ENCODE assay signal across 8 mouse cellular contexts in genomic region chr5:64959843-64960230, GRCm38 (mm10). TPM values are rescaled to one million over a fixed set of nuclear protein-coding genes. Genes with fewer than 3 reads are reported as not detected.
A peak's percentile ranks its signal among the peaks of the same experiment; 100 is the strongest.
DNase-seq lines count a peak whose midpoint lies in the region; ATAC-seq lines count a peak whose summit lies in the region.

TSS of gene Tlr6 (minus strand) at chr5:64960097.

- no peak within 1 kb of the TSS for H3K4me2 ChIP-seq in heart, embryonic 12.5 days
- no peak within 1 kb of the TSS for H3K4me2 ChIP-seq in midbrain, embryonic 16.5 days (ENCODE audit: low read length)

- no peaks in the 10 kb centered on the region for H3K27me3 ChIP-seq in heart, embryonic 12.5 days (replicated peaks)
- H3K27me3 ChIP-seq in midbrain, embryonic 16.5 days (ENCODE audit: control insufficient read depth, insufficient read depth, low read depth, low read length) = no peaks in the 10 kb centered on the region

- 74% methylated on average over 13 of the region's 13 CpGs for WGBS in heart, embryonic 12.5 days
- WGBS in midbrain, embryonic 16.5 days = 88% methylated on average over 13 of the region's 13 CpGs

- no peak within 1 kb of the TSS for H3K4me3 ChIP-seq in heart, embryonic 12.5 days
- no peak within 1 kb of the TSS for H3K4me3 ChIP-seq in midbrain, embryonic 16.5 days (ENCODE audit: low read depth, low read length)

- no peak within 1 kb of the TSS for H3K9ac ChIP-seq in heart, embryonic 12.5 days
- no peak within 1 kb of the TSS for H3K9ac ChIP-seq in midbrain, embryonic 16.5 days (ENCODE audit: low read depth, low read length)

- H3K9me3 ChIP-seq in heart, embryonic 12.5 days (replicated peaks) = no peaks in the 10 kb centered on the region
- no peaks in the 10 kb centered on the region for H3K9me3 ChIP-seq in midbrain, embryonic 16.5 days (replicated peaks; ENCODE audit: control insufficient read depth, low read length, poor library complexity, severe bottlenecking)

- H3K36me3 ChIP-seq in heart, embryonic 12.5 days = no peaks in the 10 kb centered on the region
- H3K36me3 ChIP-seq in midbrain, embryonic 16.5 days (ENCODE audit: control insufficient read depth, insufficient read depth, low read length) = no peaks in the 10 kb centered on the region

- no peak within 1 kb of the TSS for H3K27ac ChIP-seq in heart, embryonic 12.5 days (ENCODE audit: poor library complexity, severe bottlenecking)
- H3K27ac ChIP-seq in midbrain, embryonic 16.5 days (ENCODE audit: low read length) = no peak within 1 kb of the TSS

- ATAC-seq in heart, embryonic 12.5 days (ENCODE audit: insufficient number of reproducible peaks, low FRiP score) = no peak
- no peak for ATAC-seq in midbrain, embryonic 16.5 days

- no peaks in the 10 kb centered on the region for H3K4me1 ChIP-seq in heart, embryonic 12.5 days (replicated peaks)
- no peaks in the 10 kb centered on the region for H3K4me1 ChIP-seq in midbrain, embryonic 16.5 days (ENCODE audit: control insufficient read depth, insufficient read depth, low read length)

- DNase-seq in heart, adult 18-20 months = peak; percentile 77 to 80
- DNase-seq in CD8-positive naive resting alpha-beta T cell, adult 2 months (ENCODE audit: low read depth in 2 of 2, low spot score in 2 of 2) = peak; percentile 51 to 61
- peak; percentile 13 for DNase-seq in cerebellum, adult 8-10 months
- DNase-seq in kidney, adult 8-10 months = peak; percentile 38 to 69
- peak; percentile 75 for DNase-seq in lung, postnatal 14 days
- DNase-seq in testis, postnatal 14 days (ENCODE audit: low spot score) = peak; percentile 36

RNA-seq across cellular contexts. Expression of gene Tlr6, which starts in this region (rescaled TPM):
- total RNA-seq in heart, adult 18-20 months (2021) = under 1 TPM; 0.51 to 0.60 TPM
- polyA plus RNA-seq in heart, embryonic 12.5 days (2016; fragmentation: Nextera tagmentation; extraction: Ambion mirVana) = 0.67 and 0.72 TPM in 2 replicates
- polyA plus RNA-seq in midbrain, embryonic 16.5 days (2015; fragmentation: Nextera tagmentation; extraction: Ambion mirVana) = 0.23 and 0.36 TPM in 2 replicates

Comparison
In these comparisons a context has a peak if more than half of its experiments do, and no peak if none do; other contexts are left out.
1. Peak in DNase-seq in heart, adult 18-20 months; RNA of the gene not detected or under 1 TPM.
2. DNase-seq: peak in every context shown above with its lines; median percentile 78 in heart, adult 18-20 months; 75 in lung, postnatal 14 days; 56 in CD8-positive naive resting alpha-beta T cell, adult 2 months; 54 in kidney, adult 8-10 months; 36 in testis, postnatal 14 days; 13 in cerebellum, adult 8-10 months.